Mouse (Mus musculus): ENCODE measurements at regions not wholly inside any gene's neighbourhood (a gene's known extent, or its start where the extent isn't known, plus 50 kb on each side); places are given as distances from the start of the nearest gene placed in this dataset.
A peak's percentile ranks its signal among the peaks of the same experiment; 100 is the strongest.

DNA sequence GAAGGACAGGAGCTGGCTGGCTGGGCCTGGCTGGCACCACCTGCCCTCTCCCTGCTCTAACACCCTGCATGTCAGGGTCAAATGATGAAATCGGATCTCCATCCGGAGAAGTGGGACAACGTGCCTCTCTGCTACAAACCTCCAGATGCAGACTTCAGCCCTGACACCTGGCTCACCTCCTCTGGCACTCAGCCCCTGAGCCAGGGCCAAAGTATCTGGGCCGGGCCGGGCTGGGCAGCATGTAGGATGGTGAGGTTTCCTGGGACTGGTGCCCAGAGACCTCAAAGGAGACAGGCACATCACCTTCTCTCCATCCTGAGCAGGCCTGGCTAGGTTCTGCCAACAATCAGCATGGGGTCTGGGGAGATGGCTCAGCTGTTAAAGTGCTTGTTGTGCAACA, 113.5 kb downstream of the Tfcp2l1 start:
- no peak for DNase-seq (ENCODE audit: extremely low spot score in 1 of 2, low spot score in 1 of 2)

DNA sequence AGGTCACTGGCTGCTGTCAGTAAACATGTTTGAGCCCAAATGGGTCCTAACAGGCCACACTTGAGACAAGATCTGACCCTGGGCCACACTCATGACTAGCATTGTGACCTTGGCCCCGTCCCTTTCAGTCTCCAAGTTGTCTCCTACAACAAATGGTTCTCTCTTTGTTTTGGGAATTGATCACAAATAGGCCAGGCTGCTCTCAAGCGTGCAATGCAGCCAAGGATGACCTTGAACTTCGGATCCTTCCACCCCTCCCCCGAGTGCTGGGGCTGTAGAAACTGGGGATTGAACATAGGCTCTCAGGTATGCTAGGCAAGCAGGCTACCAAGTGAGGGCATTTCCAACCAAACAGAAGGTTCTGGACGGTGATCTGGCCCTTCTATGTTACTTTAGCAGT, 120.5 kb downstream of the Tfcp2l1 start:
- DNase-seq (ENCODE audit: extremely low spot score in 1 of 2, low spot score in 1 of 2) = no peak

DNA sequence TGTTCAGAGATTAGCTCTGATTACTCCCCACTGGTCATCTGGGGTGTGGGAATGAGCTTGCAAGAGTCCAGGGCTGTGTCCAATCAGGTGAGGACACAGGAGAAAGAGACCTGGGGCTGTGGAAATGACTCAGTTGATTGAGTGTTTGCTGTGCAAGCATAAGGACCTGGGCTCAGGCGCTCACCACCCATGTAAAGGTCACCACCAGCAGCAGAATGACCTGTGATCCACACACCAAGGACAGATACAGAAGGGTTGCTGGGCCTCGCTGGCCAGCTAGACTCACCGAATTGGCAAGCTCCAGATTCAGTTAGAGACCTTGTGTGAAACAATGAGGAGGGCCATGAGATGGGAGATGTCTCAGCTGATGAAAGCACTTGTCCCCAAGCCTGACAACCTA, 125.1 kb downstream of the Tfcp2l1 start:
- no peak for DNase-seq (ENCODE audit: extremely low spot score in 1 of 2, low spot score in 1 of 2)

DNA sequence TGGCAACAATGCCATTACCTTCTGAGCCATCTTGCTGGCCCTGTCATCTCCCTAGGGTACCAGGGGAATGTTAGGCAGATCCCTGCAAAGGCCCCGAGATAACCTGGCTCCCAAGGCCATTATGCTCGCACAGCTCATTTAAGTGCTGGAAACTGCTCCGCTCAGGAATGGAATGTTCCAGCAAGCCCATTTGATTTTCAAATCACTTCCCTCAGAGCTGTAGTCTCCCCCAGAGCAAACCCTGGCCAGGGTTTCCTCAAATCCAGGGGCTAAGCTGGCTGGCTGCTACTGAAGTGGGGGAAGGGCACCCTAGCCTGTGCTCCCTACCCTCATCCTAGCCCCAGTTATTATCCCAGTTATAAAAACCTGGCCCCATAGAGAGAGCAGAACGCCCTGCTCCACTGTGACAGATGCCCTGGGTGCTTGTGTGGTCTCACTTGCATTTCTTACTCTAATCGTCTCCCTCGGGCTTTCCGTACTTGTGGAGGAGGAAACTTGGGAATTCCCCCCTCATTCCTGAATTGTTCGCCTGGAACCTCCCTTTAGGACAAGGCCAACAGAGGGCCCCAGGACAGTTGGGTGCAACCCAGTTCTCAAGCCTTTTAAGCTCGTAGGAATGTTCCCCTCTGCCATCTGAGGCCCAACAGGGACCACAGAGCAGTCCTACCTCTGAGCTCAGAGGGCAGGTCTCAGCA, 128.6 kb downstream of the Tfcp2l1 start:
- DNase-seq (ENCODE audit: extremely low spot score in 1 of 2, low spot score in 1 of 2) = no peak

DNA sequence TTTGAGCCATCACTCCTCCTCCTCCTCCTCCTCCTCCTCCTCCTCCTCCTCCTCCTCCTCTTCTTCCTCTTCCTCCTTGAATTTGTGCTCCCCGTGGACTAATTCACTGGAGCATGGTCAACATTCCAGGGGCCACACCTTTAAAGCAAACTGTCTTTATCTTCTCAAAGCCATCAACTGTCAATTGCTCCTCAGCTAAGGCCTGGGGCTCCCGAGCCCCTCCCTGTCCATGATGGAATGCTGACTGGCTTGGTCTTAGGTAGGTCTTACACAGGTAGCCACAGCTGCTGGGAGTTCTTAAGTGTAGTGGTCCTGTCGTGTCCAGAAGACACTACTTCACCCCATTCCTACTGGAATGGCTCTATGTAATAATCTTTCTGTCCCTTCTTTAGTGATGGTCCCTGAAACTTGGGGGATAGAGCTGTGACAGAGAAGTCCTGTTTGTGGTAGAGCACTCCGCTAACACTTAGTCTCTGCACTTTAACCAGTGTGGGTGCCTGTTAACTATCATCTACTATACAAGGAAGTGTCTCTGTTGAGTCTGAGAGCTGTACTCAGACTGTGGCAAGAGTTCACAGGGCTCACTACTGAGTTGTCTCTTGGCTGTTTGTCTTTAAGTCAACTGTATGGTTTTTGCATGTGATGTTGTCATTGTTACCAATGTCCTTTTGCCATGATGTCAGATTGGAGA, 129.7 kb downstream of the Tfcp2l1 start:
- DNase-seq (ENCODE audit: extremely low spot score in 1 of 2, low spot score in 1 of 2) = no peak

DNA sequence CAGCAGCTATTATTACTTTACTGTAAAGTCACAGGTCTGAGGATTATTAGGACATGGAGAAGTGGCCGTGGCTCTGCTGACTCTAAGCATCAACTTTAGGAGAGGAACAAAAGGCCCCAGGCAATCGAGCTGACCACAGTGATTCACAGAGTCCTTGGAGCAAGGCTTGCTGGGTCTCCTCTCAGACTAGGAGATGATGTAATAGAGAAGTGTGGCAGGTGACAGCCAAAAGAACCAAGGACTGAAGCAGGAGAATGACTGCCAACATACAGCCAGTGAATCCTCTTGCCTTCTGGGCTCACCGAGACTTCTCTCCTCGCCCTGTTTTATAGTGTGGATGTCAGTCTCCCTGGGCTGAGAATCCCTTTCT, 130.3 kb downstream of the Tfcp2l1 start:
- no peak for DNase-seq (ENCODE audit: extremely low spot score in 1 of 2, low spot score in 1 of 2)

DNA sequence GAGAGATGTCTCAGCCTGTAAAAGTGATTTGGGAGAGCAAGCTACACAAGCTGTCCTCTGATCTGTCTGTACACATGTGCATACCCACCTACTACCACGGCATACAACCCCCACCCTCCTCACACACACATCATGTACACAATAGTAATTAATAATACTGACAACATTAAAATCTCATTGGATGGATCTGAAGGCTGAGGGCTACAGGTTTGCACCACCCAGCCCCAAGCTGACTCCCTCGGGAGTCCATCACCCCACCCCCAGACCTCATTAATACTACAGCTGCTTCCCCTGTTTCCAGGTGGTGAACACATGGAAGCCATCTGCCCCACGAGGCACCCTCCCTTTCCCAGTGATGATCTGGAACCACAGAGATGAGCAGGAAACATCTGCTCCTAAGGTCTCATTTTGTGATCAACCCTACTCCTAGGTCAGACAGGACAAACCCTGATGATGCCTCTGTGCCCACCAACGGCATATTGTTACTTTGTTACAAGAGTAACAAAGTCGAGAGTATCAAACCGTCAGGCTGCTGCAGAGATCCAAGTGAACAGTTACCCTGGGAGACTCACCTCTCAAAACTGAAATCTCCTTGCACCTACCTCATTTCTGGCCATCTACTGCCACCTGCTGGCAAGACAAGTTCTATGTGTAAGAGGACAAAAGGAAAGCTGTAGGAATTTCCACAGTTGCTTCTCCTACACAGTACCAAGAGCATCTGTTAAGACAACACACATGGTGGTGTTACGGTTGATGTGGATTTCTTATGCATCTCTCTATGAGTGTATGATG, 131.6 kb downstream of the Tfcp2l1 start:
- peak; percentile 76 to 96 for DNase-seq (ENCODE audit: extremely low spot score in 1 of 2, low spot score in 1 of 2)

DNA sequence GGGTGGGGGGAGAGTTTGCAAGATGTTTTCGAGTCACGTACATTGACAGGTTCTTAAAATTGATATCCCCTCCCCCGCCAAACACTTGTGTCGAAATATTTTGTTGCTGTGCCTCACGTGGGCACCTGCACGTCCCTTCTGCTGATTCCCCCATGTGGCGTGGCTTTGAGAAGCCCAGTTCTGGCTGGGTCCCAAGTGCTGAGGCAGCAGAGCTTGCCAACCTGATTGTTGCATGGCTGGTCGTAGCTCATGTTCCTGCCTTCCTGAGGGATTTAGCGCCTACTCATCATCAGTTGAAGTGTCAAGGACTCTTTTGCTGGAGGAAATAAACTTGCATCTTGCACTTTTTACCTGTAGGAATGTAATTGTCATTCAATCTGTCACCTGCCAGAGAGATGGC, 137.8 kb downstream of the Tfcp2l1 start:
- DNase-seq (ENCODE audit: extremely low spot score in 1 of 2, low spot score in 1 of 2) = no peak

DNA sequence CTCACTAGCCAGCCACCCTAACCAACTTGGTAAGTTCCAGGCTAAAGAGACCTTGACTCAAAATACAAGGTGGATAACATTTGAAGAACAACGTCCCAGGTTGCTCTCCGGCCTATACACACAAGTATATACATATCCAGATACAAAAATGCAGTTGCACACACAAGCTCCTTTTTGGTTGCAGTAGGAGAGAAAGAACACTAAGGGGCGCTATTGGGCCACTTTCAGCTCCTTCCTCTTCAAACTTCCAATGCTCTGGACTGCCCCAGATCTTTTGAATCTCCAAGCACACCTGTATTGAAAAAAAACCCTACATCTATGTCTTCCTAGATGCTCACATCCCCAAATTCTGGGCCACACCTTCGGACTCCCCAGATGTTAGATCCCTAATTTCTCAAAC, 141.1 kb downstream of the Tfcp2l1 start:
- DNase-seq (ENCODE audit: extremely low spot score in 1 of 2, low spot score in 1 of 2) = peak; percentile 26 to 81

DNA sequence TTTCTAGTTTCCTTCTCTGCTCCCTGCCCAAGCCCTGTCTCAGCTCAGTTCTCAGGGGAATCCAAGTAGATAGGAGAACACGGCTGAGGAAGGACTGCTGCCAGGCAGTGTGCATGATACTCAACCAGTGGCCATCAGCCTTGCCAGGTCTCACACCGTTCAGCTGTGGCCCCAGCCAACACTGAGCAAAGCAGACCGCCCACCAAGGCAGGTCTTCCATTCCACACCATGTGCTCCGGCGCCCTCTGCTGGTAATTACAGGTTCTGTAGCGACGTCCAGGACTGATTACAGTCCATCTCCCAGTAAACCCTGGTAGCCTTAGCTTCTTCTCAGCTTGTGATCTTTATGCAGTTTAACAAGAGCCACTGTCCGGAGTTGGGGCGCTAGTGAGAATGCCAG, 144.5 kb downstream of the Tfcp2l1 start:
- peak in 1 of 2 experiments; percentile 73 for DNase-seq (ENCODE audit: extremely low spot score in 1 of 2, low spot score in 1 of 2)

DNA sequence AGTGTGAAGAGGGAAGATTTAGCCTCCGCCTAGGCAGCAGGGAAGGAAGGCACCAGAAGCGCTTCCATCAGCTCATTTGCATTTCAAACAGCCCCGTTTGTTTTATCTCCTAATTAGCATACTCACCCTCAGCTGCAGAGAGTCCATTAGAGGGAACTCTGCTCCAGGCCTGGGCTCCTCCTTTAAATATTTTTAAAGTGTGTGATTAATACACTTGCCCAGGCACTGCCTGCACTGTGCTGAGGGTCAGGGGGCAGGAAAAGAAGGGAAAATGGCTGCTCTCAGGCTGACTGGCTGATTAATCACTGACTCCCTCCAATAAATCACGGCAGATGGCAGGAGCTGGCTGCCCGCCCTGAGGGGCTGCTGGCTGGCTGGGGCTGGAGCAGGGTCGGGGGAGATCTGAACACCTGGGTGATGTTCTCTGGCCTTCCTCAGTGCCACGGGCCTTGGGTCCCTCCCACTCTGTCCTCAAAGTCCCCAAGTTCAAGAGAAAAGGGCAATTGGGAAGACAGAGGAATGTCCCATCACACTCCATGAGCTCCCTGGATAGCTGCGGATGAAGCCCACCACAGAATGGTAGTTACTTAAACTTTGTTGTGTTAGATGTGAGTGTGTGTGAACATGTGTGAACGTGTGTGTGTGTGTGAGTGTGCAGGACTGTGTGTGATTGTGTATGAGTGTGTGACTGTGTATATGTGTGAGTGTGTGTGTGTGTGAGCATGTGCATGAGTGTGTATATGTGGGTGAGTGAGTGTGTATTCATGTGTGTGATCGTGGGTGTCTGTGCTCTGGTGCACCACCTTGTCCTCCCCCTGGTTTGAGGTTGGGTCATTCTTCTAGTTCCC, 149.1 kb downstream of the Tfcp2l1 start:
- DNase-seq (ENCODE audit: extremely low spot score in 1 of 2, low spot score in 1 of 2) = peak in 1 of 2 experiments; percentile 41

Measured in frontal cortex, adult 2 months (tissue).